Mouse (Mus musculus) adrenal gland, adult (tissue): ENCODE data around the gene Mup12.
"Not testable (repeated sequence)": the region's sequence is repeated elsewhere in the genome, so short reads cannot be mapped to it uniquely, and the experiment has no call there.

Experiments
- DNase-seq, 2 experiments: peaks; one replicate each; pipeline ENCODE4 v3.0.0; 2022 to 2023; ENCODE audit warnings: low spot score in 1 of 2; ENCODE audit not compliant: inconsistent age in 2 of 2

Mup12 gene

DNA sequence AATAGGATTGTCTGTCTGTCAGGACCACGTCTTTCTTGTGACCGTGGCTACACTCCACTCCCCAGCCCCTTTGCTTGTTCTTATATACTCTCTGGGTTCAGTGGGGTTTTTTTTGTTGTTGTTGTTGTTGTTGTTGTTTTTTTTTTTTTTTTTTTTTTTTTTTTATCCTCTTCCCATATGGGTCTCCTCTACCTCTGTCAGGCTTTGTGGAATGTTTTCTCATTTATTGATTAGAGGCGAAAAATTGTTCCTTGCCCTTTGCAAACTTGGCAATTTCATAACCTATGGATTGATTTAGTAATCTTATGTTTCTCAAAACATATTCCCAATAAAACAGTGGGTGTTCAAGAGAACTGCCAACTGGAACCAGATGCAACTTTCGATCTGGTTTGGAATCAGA, at the start of gene Mup12:
Gene Mup12, minus strand, starts transcription at position 101 of the 400 bp plus-strand sequence.
- DNase-seq: not testable (repeated sequence)
